Mouse (Mus musculus): ENCODE measurements around the gene Slc36a3. TPM values are rescaled to one million over a fixed set of nuclear protein-coding genes. Genes with fewer than 3 reads are reported as not detected.
A peak's percentile ranks its signal among the peaks of the same experiment; 100 is the strongest.
"Not testable (repeated sequence)": the region's sequence is repeated elsewhere in the genome, so short reads cannot be mapped to it uniquely, and the experiment has no call there.

Slc36a3 gene
- total RNA-seq, 2 experiments from 2014 or later: not detected

- no peak for ATAC-seq (replicated peaks; ENCODE audit: low FRiP score, poor library complexity, severe bottlenecking)
These were observed 4.1 kb downstream of the Slc36a3 start for GRCm38 (mm10) chr11:55147423-55147822.

- ATAC-seq (replicated peaks; ENCODE audit: low FRiP score, poor library complexity, severe bottlenecking): no peak
These were observed 4.7 kb downstream of the Slc36a3 start for GRCm38 (mm10) chr11:55146855-55147254.

DNA sequence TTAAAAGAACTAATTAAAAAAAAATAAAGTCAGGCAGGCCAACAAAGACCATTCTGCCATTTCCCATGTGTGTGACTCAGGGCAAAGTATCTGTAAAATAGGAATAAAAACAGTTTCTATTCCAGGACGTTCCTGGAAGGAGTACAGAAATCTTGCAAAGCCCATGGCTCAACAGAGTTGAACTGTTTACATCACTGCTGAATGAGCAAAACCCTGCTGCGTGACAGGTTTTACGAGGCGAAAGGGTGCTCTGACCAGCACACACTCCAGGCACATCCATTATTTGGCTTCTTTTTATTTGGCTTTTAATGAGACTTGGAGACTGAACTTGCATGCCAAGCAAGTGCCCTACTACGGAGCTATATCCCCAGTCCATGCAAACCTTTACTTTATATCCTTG, 7.5 kb downstream of the Slc36a3 start:
- no peak for ATAC-seq (replicated peaks; ENCODE audit: low FRiP score, poor library complexity, severe bottlenecking)

DNA sequence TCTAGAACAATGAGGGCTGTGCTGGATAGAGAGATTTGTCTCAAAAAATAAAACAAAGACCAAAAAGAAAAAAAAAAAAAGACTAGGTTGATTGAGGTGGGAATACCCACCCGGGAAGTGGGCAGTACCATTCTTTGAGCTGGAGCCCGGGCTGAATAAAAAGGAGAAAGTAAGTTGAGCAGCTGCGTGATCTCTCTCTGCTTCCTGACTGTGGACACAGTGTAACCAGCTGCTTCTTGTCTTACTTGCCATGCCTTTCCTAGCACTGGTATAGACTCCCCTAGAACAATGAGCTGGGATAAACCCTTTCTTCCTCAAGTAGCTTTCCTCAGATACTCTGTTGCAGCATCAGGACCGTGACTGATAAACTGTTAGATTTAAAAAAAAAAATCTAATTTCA, 10.0 kb downstream of the Slc36a3 start:
- ATAC-seq (replicated peaks; ENCODE audit: low FRiP score, poor library complexity, severe bottlenecking): no peak

DNA sequence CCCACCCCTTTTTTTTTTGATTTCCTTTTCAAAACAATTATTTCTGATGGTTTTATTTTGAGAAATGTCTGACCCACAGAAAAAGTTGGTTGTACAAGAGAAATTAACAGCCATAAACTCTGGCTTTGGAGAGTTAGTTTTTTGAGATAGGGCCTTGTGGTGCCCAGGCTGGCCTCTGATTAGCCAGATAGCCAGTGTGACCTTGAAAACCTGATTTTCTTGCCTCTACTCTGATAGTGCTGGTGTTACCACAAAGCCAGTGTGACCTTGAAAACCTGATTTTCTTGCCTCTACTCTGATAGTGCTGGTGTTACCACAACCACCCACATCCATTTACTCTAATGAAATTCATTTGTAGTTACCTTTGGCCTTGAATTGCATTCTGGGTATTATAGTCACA, 13.9 kb downstream of the Slc36a3 start:
- no peak for ATAC-seq (replicated peaks; ENCODE audit: low FRiP score, poor library complexity, severe bottlenecking)

GRCm38 (mm10) chr11:55136770-55137547, 14.5 kb downstream of the Slc36a3 start:
- no peak for ATAC-seq (replicated peaks; ENCODE audit: low FRiP score, poor library complexity, severe bottlenecking)

GRCm38 (mm10) chr11:55134871-55135270, 16.6 kb downstream of the Slc36a3 start:
- ATAC-seq (replicated peaks; ENCODE audit: low FRiP score, poor library complexity, severe bottlenecking): no peak

- no peak for ATAC-seq (replicated peaks; ENCODE audit: low FRiP score, poor library complexity, severe bottlenecking)
These were observed 17.1 kb downstream of the Slc36a3 start for GRCm38 (mm10) chr11:55134407-55134806.

- no peak for ATAC-seq (replicated peaks; ENCODE audit: low FRiP score, poor library complexity, severe bottlenecking)
These were observed 18.3 kb downstream of the Slc36a3 start for GRCm38 (mm10) chr11:55133204-55133603.

DNA sequence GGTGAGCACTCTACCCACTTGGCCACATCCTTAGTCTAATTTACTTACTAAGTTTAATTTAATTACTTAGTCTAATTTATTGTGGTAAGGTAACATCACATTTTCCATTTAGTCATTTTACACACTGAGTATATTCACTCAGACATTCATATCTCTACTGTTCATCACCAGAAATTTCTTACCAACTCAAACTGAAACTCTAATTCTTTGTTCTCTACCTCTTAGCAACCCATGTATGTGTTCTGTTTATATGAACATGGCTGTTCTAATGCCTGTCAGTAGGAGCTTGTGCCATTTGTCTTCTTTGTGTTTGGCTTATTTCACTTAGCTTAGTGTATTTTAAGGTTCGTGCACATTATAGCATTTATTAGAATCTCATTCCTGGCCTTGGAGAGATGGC, 19.6 kb downstream of the Slc36a3 start:
- ATAC-seq (replicated peaks; ENCODE audit: low FRiP score, poor library complexity, severe bottlenecking): no peak

GRCm38 (mm10) chr11:55131077-55131742, 20.3 kb downstream of the Slc36a3 start:
- peak; percentile 67 for ATAC-seq (replicated peaks; ENCODE audit: low FRiP score, poor library complexity, severe bottlenecking)

DNA sequence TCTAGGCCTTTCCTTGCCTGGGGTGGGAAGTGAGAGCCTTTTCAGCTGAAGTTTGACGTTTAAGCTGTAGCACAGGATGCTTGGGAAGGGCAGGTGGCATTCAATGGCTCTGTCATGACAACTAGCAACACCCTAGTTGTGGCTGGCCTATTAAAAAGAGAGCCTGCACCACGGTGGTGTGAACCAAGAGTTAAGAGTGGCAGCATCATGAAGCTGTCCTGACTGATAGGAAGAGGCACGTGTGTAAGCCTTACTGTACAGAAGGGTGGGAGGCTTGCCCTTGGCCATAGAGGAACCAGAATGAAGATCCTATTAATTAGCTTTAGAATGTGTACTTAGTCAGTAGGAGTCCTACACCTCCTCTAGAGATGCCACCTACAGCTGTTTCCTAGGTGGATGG, 23.1 kb downstream of the Slc36a3 start:
- ATAC-seq (replicated peaks; ENCODE audit: low FRiP score, poor library complexity, severe bottlenecking): no peak

DNA sequence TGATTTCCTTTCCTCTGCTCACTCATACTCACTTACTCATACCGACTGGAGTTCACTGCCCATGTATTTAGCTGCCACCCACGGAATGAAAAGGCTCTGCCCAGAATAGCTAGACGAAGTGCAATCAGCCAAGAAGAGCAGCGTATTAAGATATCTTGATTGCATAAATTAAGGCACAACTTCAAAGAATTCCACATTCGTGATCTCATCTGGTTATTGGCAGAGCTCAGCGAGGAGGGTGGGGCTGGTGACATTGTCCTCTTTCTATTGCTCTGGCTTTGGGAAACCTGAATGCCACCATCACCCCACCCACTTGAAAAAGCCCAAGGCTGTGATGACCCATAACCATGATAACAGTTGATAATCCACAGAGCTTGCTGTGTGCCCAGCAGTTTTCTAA, 23.6 kb downstream of the Slc36a3 start:
- ATAC-seq (replicated peaks; ENCODE audit: low FRiP score, poor library complexity, severe bottlenecking): no peak

DNA sequence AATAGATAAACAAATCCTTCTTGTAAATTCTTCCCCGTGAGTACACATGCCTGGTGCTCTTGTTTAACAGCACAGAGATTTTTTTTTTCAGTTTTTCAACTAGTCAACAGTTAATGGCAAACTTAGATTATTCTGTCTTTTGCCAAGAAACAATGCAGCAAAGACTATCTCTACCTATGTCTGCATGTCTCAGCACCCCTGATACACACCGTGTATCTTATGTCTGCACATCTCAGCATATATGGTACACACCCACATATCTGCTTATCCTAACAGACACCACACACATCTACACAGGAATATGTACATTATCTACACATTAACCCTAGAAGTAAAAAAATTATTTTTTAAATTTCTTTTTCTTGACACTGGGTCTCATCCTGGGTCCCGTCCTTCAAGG, 24.8 kb downstream of the Slc36a3 start:
- no peak for ATAC-seq (replicated peaks; ENCODE audit: low FRiP score, poor library complexity, severe bottlenecking)

DNA sequence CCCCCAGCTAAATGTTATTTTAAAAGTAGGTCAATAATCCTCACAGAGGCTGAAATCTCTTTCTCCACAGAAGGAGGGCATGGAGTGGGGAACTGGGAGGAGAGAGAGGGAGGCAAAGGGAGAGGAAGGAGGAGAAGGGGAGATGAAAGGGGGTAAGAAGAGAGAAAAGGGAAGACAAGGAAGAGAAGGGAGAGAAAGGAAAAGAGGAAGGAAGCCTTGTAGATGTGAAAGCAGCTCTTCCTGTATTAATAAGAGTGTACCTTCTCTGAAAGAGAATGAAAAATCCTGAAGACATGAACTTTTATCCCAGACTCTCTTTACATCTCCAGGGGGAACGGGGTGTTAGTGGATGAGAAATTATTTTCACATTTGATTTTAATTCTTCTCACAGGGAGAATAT, 30.1 kb downstream of the Slc36a3 start:
- no peak for ATAC-seq (replicated peaks; ENCODE audit: low FRiP score, poor library complexity, severe bottlenecking)

GRCm38 (mm10) chr11:55120821-55121271, 30.7 kb downstream of the Slc36a3 start:
- ATAC-seq (replicated peaks; ENCODE audit: low FRiP score, poor library complexity, severe bottlenecking): no peak

- ATAC-seq (replicated peaks; ENCODE audit: low FRiP score, poor library complexity, severe bottlenecking): no peak
These were observed 31.2 kb downstream of the Slc36a3 start for GRCm38 (mm10) chr11:55120279-55120678.

DNA sequence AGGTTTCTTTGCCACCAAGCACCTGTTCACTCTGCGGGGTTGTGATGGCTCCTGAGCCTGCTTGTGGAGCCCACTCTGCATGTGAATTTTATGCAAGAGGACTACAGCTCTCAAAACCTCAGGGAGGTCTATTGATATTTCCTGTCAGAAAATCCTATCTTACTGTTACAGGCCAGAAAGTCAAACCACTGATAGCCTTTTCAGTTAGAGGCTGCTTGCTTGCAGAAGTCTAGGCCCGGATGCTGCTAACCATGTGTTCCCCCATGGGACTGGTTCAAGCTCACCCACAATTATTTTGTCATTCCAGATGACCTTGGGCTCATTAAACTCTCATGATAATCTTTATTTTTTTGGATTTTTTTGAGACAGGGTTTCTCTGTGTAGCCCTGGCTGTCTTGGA, 34.5 kb downstream of the Slc36a3 start:
- no peak for ATAC-seq (replicated peaks; ENCODE audit: low FRiP score, poor library complexity, severe bottlenecking)

- ATAC-seq (replicated peaks; ENCODE audit: low FRiP score, poor library complexity, severe bottlenecking): no peak
These were observed 35.5 kb downstream of the Slc36a3 start for GRCm38 (mm10) chr11:55116004-55116403.

- no peak for ATAC-seq (replicated peaks; ENCODE audit: low FRiP score, poor library complexity, severe bottlenecking)
These were observed 37.2 kb downstream of the Slc36a3 start for GRCm38 (mm10) chr11:55114291-55114690.

DNA sequence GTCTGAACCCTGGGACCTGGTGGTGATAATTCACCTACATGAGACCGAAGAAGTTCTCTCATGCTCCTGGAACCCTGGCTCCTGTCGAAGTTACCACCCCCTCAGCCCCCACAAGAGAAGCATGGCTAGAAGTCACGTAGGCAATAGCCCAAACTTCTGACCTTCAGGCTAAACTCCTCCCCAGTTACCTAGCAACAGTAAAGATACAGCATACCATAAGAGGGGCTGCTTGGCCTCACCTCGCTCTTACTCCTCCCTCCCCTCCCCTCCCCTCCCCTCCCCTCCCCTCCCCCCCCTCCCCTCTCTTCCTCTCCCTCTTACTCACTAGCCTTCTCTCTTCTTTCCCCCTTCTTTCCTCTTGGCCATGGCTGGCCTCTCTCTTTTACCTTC, 37.7 kb downstream of the Slc36a3 start:
- ATAC-seq (replicated peaks; ENCODE audit: low FRiP score, poor library complexity, severe bottlenecking): not testable (repeated sequence)

All from erythroid progenitor cell, adult 5-6 weeks (primary cell).